Mouse (Mus musculus): Measurements from ENCODE around the gene Il13ra1. TPM values are rescaled to one million over a fixed set of nuclear protein-coding genes. Genes with fewer than 3 reads are reported as not detected.

Il13ra1 gene
- polyA plus RNA-seq, 1 experiment from 2014 or later = 3.2 TPM

DNA sequence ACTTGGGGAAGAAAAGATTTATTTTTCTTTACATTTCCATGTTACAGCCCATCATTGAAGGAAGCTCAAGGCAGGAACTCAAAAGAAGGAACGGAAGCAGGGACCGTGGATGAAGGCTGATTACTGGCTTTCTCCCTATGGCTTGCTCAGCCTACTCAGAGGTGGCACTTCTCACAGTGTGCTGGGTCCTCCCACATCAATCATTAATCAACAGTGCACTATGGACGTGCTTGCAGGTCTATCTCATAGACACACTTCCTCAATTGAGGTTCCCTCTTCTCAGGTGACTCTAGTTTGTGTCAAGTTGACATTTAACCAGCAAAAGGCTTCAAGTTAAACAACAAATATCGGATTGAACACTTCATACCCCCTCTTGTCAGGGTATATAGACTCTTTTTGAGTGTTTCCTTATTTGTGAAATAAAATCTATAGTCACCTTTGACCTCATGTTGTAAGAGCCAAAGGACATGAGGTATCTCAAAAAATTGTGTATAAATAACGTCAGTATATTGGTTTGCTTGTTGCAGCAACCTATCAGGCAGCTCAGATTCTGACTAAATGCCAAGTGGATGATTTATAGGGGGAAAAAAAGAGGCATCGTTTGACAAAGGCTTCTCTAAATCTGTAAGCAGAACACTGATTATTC, 30.2 kb downstream of the Il13ra1 start:
- Histone ChIP-seq H3K4me1 (no peaks in the 10 kb centered on the region), H3K9me3 (replicated peaks) (no peaks in the 10 kb centered on the region), H3K27me3 (ENCODE audit: low read depth, poor library complexity, severe bottlenecking) (no peaks in the 10 kb centered on the region), H3K4me3 (no peak overlapping the region), H3K36me3 (no peaks in the 10 kb centered on the region), H3K27ac (no peak overlapping the region)
- DNase-seq (ENCODE audit: low spot score) = no peak
- WGBS = 73% methylated on average over 6 of the region's 6 CpGs

DNA sequence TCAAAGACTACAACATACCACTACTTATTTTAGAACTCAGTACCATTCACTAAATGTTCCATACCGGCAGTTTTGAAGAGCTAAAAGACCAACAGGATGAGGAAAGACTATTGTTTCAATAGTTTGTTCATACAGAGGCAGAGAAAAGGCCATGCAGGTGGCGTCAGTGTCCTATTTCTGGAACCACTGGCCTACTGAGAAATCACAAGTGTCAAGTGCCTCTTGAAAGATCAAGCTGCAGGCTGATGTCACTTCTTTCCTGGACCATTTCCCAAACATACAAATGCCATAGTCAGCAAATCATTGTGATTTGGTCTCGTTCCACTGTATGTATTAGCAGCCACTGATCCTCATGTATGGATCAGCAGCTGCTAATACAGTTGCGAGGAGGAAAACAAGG, 34.8 kb downstream of the Il13ra1 start:
- DNase-seq (ENCODE audit: low spot score) = no peak
- H3K4me3 ChIP-seq = no peak overlapping the region
- no peaks in the 10 kb centered on the region for H3K27me3 ChIP-seq (ENCODE audit: low read depth, poor library complexity, severe bottlenecking)
- no peak overlapping the region for H3K27ac ChIP-seq
- H3K36me3 ChIP-seq = no peaks in the 10 kb centered on the region
- H3K9me3 ChIP-seq (replicated peaks) = no peaks in the 10 kb centered on the region
- no peaks in the 10 kb centered on the region for H3K4me1 ChIP-seq
- 80% methylated on average over 4 of the region's 4 CpGs for WGBS

DNA sequence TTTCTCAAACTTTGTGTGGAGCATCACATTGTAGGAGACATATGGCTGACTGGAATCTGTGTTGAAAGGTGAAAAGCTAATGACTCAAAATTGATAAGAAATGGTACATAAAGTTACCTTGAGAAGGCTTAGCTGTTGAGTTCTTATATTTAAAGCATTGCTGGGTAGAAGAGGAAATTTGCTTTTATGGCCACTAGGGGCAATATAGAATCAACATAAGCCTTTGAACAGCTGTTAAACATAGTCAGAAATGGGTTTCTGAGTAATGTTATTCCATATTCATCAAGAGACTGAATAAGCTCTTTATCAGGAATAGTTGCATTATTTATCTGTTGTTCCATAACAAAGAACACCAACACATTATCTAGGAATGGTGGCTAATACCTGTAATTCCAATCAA, 38.2 kb downstream of the Il13ra1 start:
- Histone ChIP-seq H3K9me3 (replicated peaks) (no peaks in the 10 kb centered on the region), H3K4me3 (no peak overlapping the region), H3K4me1 (no peaks in the 10 kb centered on the region), H3K27ac (no peak overlapping the region), H3K27me3 (ENCODE audit: low read depth, poor library complexity, severe bottlenecking) (no peaks in the 10 kb centered on the region), H3K36me3 (no peaks in the 10 kb centered on the region)
- no peak for DNase-seq (ENCODE audit: low spot score)

DNA sequence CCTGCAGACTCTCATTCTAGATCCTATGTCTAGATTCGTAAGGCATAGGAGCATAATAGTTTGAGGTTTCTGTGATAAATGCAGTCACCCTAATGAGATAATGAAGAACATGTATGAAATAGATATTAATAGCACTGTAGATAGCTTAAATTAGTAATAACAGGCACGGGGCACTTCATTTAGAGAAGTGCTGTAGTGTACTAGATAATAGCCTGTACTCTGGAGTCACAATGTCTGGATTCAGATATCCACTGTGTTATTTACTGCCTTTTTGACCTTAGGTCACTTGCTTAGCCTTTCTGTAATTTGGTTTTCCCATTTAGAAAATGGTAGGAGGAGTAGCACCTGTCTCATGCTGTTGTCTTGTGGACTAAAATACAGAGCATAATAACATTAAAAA, 44.8 kb downstream of the Il13ra1 start:
- Histone ChIP-seq H3K4me3 (no peak overlapping the region), H3K27ac (no peak overlapping the region), H3K27me3 (ENCODE audit: low read depth, poor library complexity, severe bottlenecking) (no peaks in the 10 kb centered on the region), H3K4me1 (no peaks in the 10 kb centered on the region), H3K36me3 (no peaks in the 10 kb centered on the region), H3K9me3 (replicated peaks) (no peaks in the 10 kb centered on the region)
- 73% methylated on average over 2 of the region's 2 CpGs for WGBS
- no peak for DNase-seq (ENCODE audit: low spot score)

DNA sequence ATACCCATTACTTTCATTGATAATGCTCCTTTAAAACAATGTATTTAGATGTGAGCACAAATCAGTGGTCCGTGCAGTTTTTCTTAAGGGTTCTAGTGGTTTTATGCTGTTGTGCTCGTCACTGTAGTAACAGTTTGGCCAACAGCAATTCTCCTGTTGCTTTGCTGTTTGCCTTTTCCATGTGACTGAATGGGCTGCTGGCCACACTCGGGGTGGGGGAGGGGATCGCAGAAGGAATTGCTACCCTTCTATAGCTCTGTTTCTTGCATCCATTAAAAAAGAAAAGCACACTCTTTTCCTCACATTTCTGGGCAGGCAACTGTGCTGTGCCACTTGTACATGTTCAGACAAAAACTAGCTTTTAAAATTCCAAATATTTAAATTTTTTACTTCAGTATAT, 49.7 kb downstream of the Il13ra1 start:
- no peak overlapping the region for H3K27ac ChIP-seq
- no peaks in the 10 kb centered on the region for H3K4me1 ChIP-seq
- H3K4me3 ChIP-seq = no peak overlapping the region
- no peaks in the 10 kb centered on the region for H3K9me3 ChIP-seq (replicated peaks)
- WGBS = 22% methylated on average over 4 of the region's 4 CpGs
- no peak for DNase-seq (ENCODE audit: low spot score)
- no peaks in the 10 kb centered on the region for H3K36me3 ChIP-seq
- H3K27me3 ChIP-seq (ENCODE audit: low read depth, poor library complexity, severe bottlenecking) = no peaks in the 10 kb centered on the region

DNA sequence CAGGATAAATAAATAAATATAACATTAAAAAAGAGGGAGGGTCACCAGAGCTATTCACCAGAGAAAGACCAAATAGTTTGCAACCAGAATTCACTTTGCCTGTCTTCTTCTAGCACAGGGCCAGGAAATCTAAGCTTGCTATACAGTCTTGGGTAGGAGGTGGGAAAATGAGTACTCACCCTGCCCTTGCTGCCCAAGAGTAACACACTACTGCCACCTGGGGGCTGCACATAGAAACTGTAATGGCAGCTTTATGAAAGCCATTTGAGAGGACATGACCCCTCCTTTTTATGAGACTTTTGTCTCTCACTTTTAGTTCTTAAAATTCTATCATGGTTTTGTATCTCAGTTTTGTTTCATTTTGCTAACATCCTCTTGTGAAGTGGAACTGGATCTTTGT, 71.7 kb downstream of the Il13ra1 start:
- Histone ChIP-seq H3K9me3 (replicated peaks) (no peaks in the 10 kb centered on the region), H3K36me3 (no peaks in the 10 kb centered on the region), H3K4me1 (no peaks in the 10 kb centered on the region), H3K27ac (no peak overlapping the region), H3K4me3 (no peak overlapping the region), H3K27me3 (ENCODE audit: low read depth, poor library complexity, severe bottlenecking) (no peaks in the 10 kb centered on the region)
- no peak for DNase-seq (ENCODE audit: low spot score)

DNA sequence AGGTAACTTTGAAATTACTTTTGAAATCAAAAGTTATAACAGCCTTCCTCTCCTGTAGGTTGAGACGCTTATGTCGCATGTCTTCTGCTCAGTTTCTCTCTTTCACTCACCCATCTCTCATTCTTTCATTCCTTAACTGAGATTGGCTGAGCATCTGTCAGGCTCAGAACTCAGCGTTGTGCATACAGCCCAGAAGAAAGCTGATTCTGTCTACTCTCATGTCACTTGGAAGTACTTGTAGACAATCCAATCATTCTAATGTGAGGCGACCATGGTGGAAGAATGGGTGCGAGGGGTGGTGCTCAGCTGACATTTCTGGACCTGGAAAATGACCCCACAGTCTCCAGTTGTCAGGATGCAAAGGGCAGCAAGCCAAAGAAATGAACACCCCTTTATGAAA, 74.1 kb downstream of the Il13ra1 start:
- no peaks in the 10 kb centered on the region for H3K27me3 ChIP-seq (ENCODE audit: low read depth, poor library complexity, severe bottlenecking)
- H3K27ac ChIP-seq = no peak overlapping the region
- no peaks in the 10 kb centered on the region for H3K36me3 ChIP-seq
- no peak overlapping the region for H3K4me3 ChIP-seq
- DNase-seq (ENCODE audit: low spot score) = no peak
- no peaks in the 10 kb centered on the region for H3K4me1 ChIP-seq
- WGBS = 67% methylated on average over 5 of the region's 5 CpGs
- H3K9me3 ChIP-seq (replicated peaks) = no peaks in the 10 kb centered on the region

DNA sequence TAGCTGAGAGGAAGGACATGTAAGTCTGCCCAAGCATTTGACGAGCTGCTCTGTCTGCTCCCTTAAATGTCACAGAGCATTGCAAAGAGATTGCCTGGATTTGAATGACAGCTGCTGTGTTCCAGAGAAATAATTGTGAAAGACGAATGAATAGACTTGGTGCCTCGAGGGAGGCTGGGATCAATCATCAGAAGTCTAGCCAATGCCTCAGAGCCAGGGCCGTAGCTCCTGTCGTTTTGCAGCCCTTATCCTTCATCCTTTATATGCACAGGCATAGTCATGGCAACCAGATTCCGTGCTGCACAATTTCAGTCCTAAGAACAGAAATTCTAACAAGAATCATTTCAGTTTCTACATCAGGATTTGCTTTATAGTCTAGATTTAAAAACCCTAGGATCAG, 74.5 kb downstream of the Il13ra1 start:
- H3K4me1 ChIP-seq = no peaks in the 10 kb centered on the region
- H3K4me3 ChIP-seq = no peak overlapping the region
- DNase-seq (ENCODE audit: low spot score) = no peak
- WGBS = 62% methylated on average over 6 of the region's 6 CpGs
- no peaks in the 10 kb centered on the region for H3K36me3 ChIP-seq
- H3K9me3 ChIP-seq (replicated peaks) = no peaks in the 10 kb centered on the region
- no peak overlapping the region for H3K27ac ChIP-seq
- H3K27me3 ChIP-seq (ENCODE audit: low read depth, poor library complexity, severe bottlenecking) = no peaks in the 10 kb centered on the region

DNA sequence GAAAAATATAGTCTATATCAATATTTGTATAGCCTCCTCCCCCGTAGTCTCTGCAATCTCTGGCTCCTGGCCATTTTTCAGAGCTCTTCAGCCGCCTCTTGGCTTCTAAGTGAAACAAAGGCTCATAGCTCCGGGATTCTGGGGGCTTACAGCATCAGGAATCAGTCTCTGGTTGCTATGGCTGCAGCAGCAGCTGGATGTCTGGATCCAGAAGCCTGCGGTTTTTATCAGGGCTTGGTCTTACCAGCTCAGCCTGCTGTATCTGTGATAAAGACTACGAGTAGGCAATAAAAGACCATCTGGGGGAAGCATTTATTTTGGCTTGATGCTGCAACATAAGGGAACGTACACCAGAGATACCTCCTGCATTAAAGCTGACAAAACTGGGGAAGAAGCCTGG, 82.0 kb downstream of the Il13ra1 start:
- WGBS = 36% methylated on average over 6 of the region's 6 CpGs
- H3K4me1 ChIP-seq = peaks cover 7% of the 10 kb centered on the region; the same call in 1 of the 2 replicates

DNA sequence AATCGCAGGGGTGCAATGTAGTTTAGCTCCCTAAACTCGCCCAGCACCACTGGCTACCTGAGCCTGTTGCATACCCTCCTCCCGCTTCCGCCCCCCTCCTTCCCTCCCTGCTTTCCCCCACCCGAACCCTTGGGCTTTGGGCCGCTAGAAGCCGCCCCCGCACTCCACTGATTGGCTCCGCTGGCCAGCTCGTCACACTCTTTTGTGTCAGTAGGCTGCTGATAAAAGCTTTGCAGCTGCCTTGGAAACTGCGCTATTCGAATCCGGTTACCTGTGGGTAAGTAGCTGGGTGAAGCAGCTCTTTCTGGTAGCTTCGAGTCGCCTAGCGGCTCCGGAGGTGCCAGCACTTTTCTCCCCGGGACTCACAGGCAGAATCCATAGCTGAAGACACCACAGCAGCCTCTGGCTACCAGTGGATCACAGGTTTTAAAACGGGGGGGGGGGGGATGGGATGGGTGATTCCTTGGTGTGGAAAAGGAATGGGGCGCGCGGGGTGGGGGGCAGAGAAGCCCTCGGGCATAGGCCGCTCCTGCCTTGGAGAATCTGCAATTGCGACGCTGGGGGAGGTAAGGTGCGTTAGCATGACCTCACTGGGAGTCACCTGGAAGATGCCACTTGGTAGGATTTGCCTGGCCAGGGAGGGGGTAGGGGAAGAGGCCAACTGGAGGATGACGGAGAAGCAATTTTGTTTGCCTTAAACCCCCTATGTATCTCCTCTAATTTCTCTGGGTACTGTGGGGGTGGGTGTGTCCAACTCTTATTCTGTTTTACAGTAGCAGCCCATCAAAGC, 84.0 kb downstream of the Il13ra1 start, which contains the start of gene Zcchc12:
Gene Zcchc12, plus strand, starts transcription at position 169 of the 790 bp plus-strand sequence.
- H3K4me1 ChIP-seq = peaks cover 7% of the 10 kb centered on the region; the same call in 1 of the 2 replicates
- peak within 1 kb of the TSS; percentile 42 for H3K4me3 ChIP-seq
- H3K27me3 ChIP-seq (ENCODE audit: low read depth, poor library complexity, severe bottlenecking) = peaks cover 25% of the 10 kb centered on the region
- H3K27ac ChIP-seq = no peak within 1 kb of the TSS
- DNase-seq (ENCODE audit: low spot score) = peak; percentile 46
- 8% methylated on average over 26 of the region's 28 CpGs for WGBS
- no peaks in the 10 kb centered on the region for H3K36me3 ChIP-seq
- H3K9me3 ChIP-seq (replicated peaks) = no peaks in the 10 kb centered on the region

More for the DNA sequence above, 82.0 kb downstream of the Il13ra1 start:
- Histone ChIP-seq H3K9me3 (replicated peaks) (no peaks in the 10 kb centered on the region), H3K27me3 (ENCODE audit: low read depth, poor library complexity, severe bottlenecking) (peaks cover 25% of the 10 kb centered on the region), H3K27ac (no peak overlapping the region), H3K4me3 (no peak overlapping the region), H3K36me3 (no peaks in the 10 kb centered on the region)
- DNase-seq (ENCODE audit: low spot score) = no peak

DNA sequence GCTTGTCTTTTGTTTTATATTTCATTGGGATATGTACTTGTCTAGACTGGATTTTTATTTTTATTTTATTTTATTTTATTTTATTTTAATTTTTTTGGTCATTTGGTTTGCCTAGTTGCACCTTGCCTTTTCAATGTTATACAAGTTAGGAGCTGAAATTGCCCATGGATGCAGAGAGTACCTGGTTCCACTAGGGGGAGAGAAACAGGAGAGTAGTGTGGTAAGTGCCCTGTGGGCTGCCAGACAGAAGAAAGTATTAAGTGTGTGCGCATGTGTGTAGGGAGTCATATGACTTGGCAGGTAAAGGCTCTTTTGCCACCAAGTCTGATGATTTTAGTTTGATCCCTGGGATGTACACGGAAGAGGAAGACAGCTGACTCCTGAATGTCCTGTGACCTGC, 97.6 kb downstream of the Il13ra1 start:
- DNase-seq (ENCODE audit: low spot score) = no peak
- no peaks in the 10 kb centered on the region for H3K36me3 ChIP-seq
- no peaks in the 10 kb centered on the region for H3K9me3 ChIP-seq (replicated peaks)
- no peak overlapping the region for H3K27ac ChIP-seq
- WGBS = 79% methylated on average over 2 of the region's 2 CpGs
- H3K4me1 ChIP-seq = no peaks in the 10 kb centered on the region
- no peak overlapping the region for H3K4me3 ChIP-seq
- H3K27me3 ChIP-seq (ENCODE audit: low read depth, poor library complexity, severe bottlenecking) = no peaks in the 10 kb centered on the region

DNA sequence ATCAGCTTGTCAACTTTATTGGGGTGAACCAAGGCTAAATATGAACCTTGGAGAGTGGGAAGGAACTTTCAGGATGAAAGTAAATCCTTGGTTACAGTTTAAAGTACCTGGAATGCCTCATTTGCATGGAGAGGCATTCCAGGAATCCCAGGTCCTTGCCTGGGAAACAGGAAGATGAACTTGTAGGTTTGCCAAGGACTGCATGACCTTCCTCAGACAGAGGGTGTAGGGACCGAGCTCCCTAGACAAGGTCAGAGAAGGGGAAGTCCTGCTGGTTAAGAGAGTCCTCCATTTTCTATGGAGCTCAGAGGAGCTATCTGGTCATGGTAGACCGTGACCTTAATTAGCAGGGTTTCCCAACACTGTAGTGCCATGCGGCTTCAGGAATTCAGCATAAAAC, 99.3 kb downstream of the Il13ra1 start:
- 92% methylated on average over 3 of the region's 3 CpGs for WGBS

More for the DNA sequence above, 99.3 kb downstream of the Il13ra1 start:
- H3K9me3 ChIP-seq (replicated peaks) = no peaks in the 10 kb centered on the region
- DNase-seq (ENCODE audit: low spot score) = no peak
- no peak overlapping the region for H3K27ac ChIP-seq
- no peaks in the 10 kb centered on the region for H3K36me3 ChIP-seq
- H3K4me1 ChIP-seq = no peaks in the 10 kb centered on the region
- H3K4me3 ChIP-seq = no peak overlapping the region
- H3K27me3 ChIP-seq (ENCODE audit: low read depth, poor library complexity, severe bottlenecking) = no peaks in the 10 kb centered on the region

Measured in limb, embryonic 10.5 days (tissue).